Mouse (Mus musculus): Measurements from ENCODE around the gene Larp4. TPM values are rescaled to one million over a fixed set of nuclear protein-coding genes. Genes with fewer than 3 reads are reported as not detected.

Gene Larp4
- 7.4 and 12.6 TPM in 2 replicates for polyA plus RNA-seq (2012; ENCODE audit: low replicate concordance)

DNA sequence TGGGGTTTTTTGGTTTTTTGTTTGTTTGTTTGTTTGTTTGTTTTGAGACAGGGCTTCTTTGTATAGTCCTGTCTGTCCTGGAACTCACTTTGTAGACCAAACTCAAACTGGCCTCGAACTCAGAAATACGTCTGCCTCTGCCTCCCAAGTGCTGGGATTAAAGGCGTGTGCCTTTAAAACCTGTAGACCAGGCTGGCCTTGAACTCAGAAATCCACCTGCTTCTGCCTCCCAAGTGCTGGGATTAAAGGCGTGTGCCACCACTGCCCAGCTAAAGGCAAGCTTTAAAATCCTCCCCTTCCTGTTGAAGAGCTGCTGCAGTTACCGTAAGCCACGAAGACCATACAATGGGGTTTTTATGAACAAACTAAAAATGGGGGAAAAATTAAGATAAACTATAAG, at the start of gene Larp4:
Larp4 (plus strand) TSS at position 301 of the 400 bp plus-strand sequence.

DNA sequence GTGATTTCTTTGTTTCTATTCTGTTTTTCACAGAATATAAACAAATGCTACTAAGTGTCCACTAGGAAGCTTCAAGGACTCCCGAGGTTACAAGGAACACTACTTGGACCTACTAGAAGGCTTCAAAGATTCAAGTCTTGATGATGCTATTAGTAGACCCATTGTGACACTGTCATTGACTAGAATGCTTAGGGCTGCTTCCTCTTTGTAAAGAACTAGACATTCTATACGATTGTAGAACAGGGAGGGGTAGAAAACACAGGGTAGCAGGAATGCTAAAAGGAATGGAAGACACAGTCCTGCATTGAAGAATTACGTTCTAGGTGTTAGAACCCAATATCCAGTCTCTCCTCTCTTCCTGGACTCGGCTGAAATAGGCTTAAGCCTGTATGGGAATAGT, 2.9 kb upstream of the Larp4 start, which contains the start of gene Fam186a:
Fam186a (minus strand) TSS at position 101 of the 400 bp plus-strand sequence.

DNA sequence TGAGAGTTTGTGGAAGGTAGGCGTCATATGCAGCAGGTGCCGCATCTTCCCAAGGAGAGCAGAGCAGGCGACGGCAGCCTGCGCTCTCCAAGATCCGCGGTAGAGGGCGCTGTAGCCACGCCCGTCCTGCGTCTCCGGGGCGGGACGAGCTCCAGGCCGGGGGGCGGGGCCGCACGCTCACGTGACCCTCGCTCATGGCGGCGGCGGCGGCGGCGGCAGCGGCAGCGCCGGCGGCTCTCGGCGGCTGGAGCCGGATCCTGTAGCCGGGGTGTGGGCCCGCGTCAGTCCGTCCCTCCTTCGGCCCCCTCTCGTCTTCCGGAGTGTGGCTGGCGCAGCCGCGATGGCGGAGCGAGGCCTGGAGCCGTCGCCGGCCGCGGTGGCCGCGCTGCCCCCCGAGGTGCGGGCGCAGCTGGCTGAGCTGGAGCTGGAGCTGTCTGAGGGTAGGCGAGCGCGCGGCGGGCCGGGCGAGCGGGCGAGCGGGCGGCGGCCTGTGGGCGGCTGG, 68.7 kb downstream of the Larp4 start, which contains the start of gene Dip2b:
Dip2b (plus strand) TSS at position 195 of the 502 bp plus-strand sequence.

Other genes with a start within 250 kb of the Larp4 start
- gene Cox14, start 244.4 kb upstream of the Larp4 start, polyA plus RNA-seq (2012; ENCODE audit: low replicate concordance) = 42.0 and 88.3 TPM in 2 replicates
- gene Cers5, start 197.2 kb upstream of the Larp4 start, polyA plus RNA-seq (2012; ENCODE audit: low replicate concordance) = 25.3 and 36.1 TPM in 2 replicates
- gene Lima1, start 94.6 kb upstream of the Larp4 start, polyA plus RNA-seq (2012; ENCODE audit: low replicate concordance) = 3.0 and 4.2 TPM in 2 replicates
- not detected in 2 replicates for gene Fam186a, start 3.0 kb upstream of the Larp4 start, polyA plus RNA-seq (2012; ENCODE audit: low replicate concordance)
- gene Dip2b, start 68.6 kb downstream of the Larp4 start, polyA plus RNA-seq (2012; ENCODE audit: low replicate concordance) = 7.1 and 8.9 TPM in 2 replicates

Measured in hematopoietic multipotent progenitor cell, adult 10-12 weeks (in vitro differentiated cells).